19 mouse cellular contexts compared by ENCODE assay signal in the genomic region with DNA sequence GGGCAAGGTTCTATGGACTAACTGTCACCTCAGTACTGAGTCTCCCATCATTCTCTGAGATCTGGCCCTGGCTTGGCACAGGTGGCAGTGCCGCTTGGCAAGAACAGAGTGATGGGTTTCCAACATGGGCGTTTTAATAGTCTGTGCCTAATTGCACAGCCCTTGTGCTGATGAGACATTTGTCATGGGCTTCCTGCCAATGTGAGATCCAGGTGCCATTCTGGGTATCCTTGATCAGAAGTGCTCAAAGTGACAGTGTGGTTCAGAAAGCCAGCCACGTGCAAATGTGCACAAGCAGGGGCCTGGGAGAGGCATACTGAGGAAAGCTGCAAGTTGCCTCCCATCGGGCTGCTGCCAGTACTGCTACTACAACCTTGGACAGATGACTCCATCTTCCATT.
DNase-seq lines count a peak whose midpoint lies in the region; ATAC-seq lines count a peak whose summit lies in the region.
"Had no signal": no experiment of that assay in that cellular context is flagged by ENCODE, and none has a peak within 500 bp of the region (broad histone marks: within the 10 kb centered on the region; RNA-seq: fewer than 3 reads in every experiment).

No protein-coding gene starts in this region.

- no peak overlapping the region for H3K4me2 ChIP-seq in neural tube, embryonic 13.5 days
- no peak overlapping the region for H3K4me2 ChIP-seq in neural tube, embryonic 15.5 days
- no peak overlapping the region for H3K4me2 ChIP-seq in forebrain, embryonic 16.5 days (ENCODE audit: low read length)
- H3K4me2 ChIP-seq: hindbrain, embryonic 14.5 days; lung, embryonic 14.5 days; neural tube, embryonic 12.5 days had no signal

- H3K4me3 ChIP-seq in neural tube, embryonic 13.5 days = no peak overlapping the region
- no peak overlapping the region for H3K4me3 ChIP-seq in neural tube, embryonic 15.5 days (replicated peaks)
- H3K4me3 ChIP-seq in forebrain, embryonic 16.5 days (replicated peaks; ENCODE audit: low read length) = no peak overlapping the region
- H3K4me3 ChIP-seq in embryonic facial prominence, embryonic 10.5 days = no peak overlapping the region
- H3K4me3 ChIP-seq: gastrocnemius, adult 2 months; heart, adult 2 months; neural tube, embryonic 12.5 days had no signal

- no peak overlapping the region for H3K27ac ChIP-seq in neural tube, embryonic 13.5 days (replicated peaks)
- no peak overlapping the region for H3K27ac ChIP-seq in neural tube, embryonic 15.5 days (replicated peaks)
- no peak overlapping the region for H3K27ac ChIP-seq in forebrain, embryonic 16.5 days (ENCODE audit: low read length)
- no peak overlapping the region for H3K27ac ChIP-seq in embryonic facial prominence, embryonic 10.5 days (replicated peaks)
- H3K27ac ChIP-seq: gastrocnemius, adult 2 months; heart, adult 2 months; hindbrain, embryonic 14.5 days; neural tube, embryonic 12.5 days had no signal

- no peaks in the 10 kb centered on the region for H3K9me3 ChIP-seq in neural tube, embryonic 13.5 days
- no peaks in the 10 kb centered on the region for H3K9me3 ChIP-seq in neural tube, embryonic 15.5 days (replicated peaks)
- H3K9me3 ChIP-seq in forebrain, embryonic 16.5 days (ENCODE audit: control insufficient read depth, low read length) = no peaks in the 10 kb centered on the region
- no peaks in the 10 kb centered on the region for H3K9me3 ChIP-seq in embryonic facial prominence, embryonic 10.5 days
- H3K9me3 ChIP-seq: neural tube, embryonic 12.5 days had no signal

- H3K36me3 ChIP-seq in neural tube, embryonic 13.5 days = no peaks in the 10 kb centered on the region
- H3K36me3 ChIP-seq in neural tube, embryonic 15.5 days = no peaks in the 10 kb centered on the region
- H3K36me3 ChIP-seq in forebrain, embryonic 16.5 days (ENCODE audit: control insufficient read depth, insufficient read depth) = no peaks in the 10 kb centered on the region
- no peaks in the 10 kb centered on the region for H3K36me3 ChIP-seq in embryonic facial prominence, embryonic 10.5 days (replicated peaks)
- H3K36me3 ChIP-seq: neural tube, embryonic 12.5 days had no signal

- DNase-seq in cerebellum, adult 8-10 months = no peak
- peak; percentile 72 to 80 for DNase-seq in layer of hippocampus, postnatal 14 days (ENCODE audit: low spot score in 2 of 2)
- no peak for DNase-seq in lung, postnatal 25 days (ENCODE audit: low spot score)
- no peak for DNase-seq in embryonic facial prominence, embryonic 10.5 days (ENCODE audit: low spot score)
- DNase-seq: adrenal gland, postnatal 36 days; gastrocnemius, adult 2 months; heart, adult 2 months; kidney, adult 11 months; kidney, postnatal 14 days; lung, embryonic 14.5 days; retina, postnatal 1 day; thymus, postnatal 14 days had no signal

- 78% methylated on average over 4 of the region's 4 CpGs for WGBS in neural tube, embryonic 13.5 days
- WGBS in neural tube, embryonic 15.5 days = 70% methylated on average over 4 of the region's 4 CpGs
- 58% methylated on average over 4 of the region's 4 CpGs for WGBS in forebrain, embryonic 16.5 days
- WGBS in embryonic facial prominence, embryonic 10.5 days = 86% methylated on average over 4 of the region's 4 CpGs

- peak; percentile 48; the same call in 1 of the 2 replicates for ATAC-seq in cerebellum, adult (ENCODE audit: insufficient number of reproducible peaks, low FRiP score, low TSS enrichment)
- peak; percentile 27; the same call in 1 of the 2 replicates for ATAC-seq in neural tube, embryonic 13.5 days (ENCODE audit: low read depth)
- ATAC-seq in neural tube, embryonic 15.5 days (ENCODE audit: low FRiP score) = no peak
- peak; percentile 71 for ATAC-seq in forebrain, embryonic 16.5 days
- ATAC-seq: midbrain, embryonic 16.5 days had no signal

- no peaks in the 10 kb centered on the region for H3K27me3 ChIP-seq in neural tube, embryonic 13.5 days
- no peaks in the 10 kb centered on the region for H3K27me3 ChIP-seq in neural tube, embryonic 15.5 days (replicated peaks)
- no peaks in the 10 kb centered on the region for H3K27me3 ChIP-seq in forebrain, embryonic 16.5 days (replicated peaks; ENCODE audit: control insufficient read depth, insufficient read depth, low read length)
- H3K27me3 ChIP-seq in embryonic facial prominence, embryonic 10.5 days (replicated peaks; ENCODE audit: low read depth, poor library complexity, severe bottlenecking) = no peaks in the 10 kb centered on the region
- H3K27me3 ChIP-seq: neural tube, embryonic 12.5 days had no signal

- H3K9ac ChIP-seq in neural tube, embryonic 13.5 days = no peak overlapping the region
- no peak overlapping the region for H3K9ac ChIP-seq in neural tube, embryonic 15.5 days (replicated peaks)
- H3K9ac ChIP-seq in forebrain, embryonic 16.5 days (replicated peaks; ENCODE audit: low read depth, low read length) = no peak overlapping the region
- H3K9ac ChIP-seq: hindbrain, embryonic 14.5 days; lung, embryonic 14.5 days; neural tube, embryonic 12.5 days had no signal

- no peaks in the 10 kb centered on the region for H3K4me1 ChIP-seq in neural tube, embryonic 13.5 days (replicated peaks)
- no peaks in the 10 kb centered on the region for H3K4me1 ChIP-seq in neural tube, embryonic 15.5 days
- H3K4me1 ChIP-seq in forebrain, embryonic 16.5 days (replicated peaks; ENCODE audit: control insufficient read depth, insufficient read depth, low read length) = no peaks in the 10 kb centered on the region
- H3K4me1 ChIP-seq in embryonic facial prominence, embryonic 10.5 days = no peaks in the 10 kb centered on the region
- H3K4me1 ChIP-seq: neural tube, embryonic 12.5 days had no signal

Comparison
In these comparisons a context has a peak if more than half of its experiments do, and no peak if none do; other contexts are left out.
1. DNase-seq: peak in layer of hippocampus, postnatal 14 days (2 of 2); none in cerebellum, adult 8-10 months (single experiment), lung, postnatal 25 days (single experiment) and embryonic facial prominence, embryonic 10.5 days (single experiment).